Mouse (Mus musculus) adrenal gland, adult 8-10 months (tissue): ENCODE measurements around the gene Tbc1d4. TPM values are rescaled to one million over a fixed set of nuclear protein-coding genes. Genes with fewer than 3 reads are reported as not detected.

Experiments used
- total RNA-seq, 4 experiments: library from RNA; stranded (reverse); gene quantifications; 2 replicates each; pipeline ENCODE4 v1.2.4; 2022

Gene Tbc1d4
- total RNA-seq, 4 experiments from 2014 or later: 48.0 to 83.2 (median 63.8) TPM

Other genes starting within 250 kb of the Tbc1d4 start
- 100 to 1,000 TPM in 1 of 4 experiments, 10 to 100 TPM in 3; 76.0 to 102 (median 93.9) TPM for gene Commd6, start 31.5 kb upstream of the Tbc1d4 start, total RNA-seq
- gene Uchl3, start 44.8 kb upstream of the Tbc1d4 start, total RNA-seq: 10 to 100 TPM; 28.1 to 41.6 (median 34.7) TPM
- gene Gm9922, start 120.6 kb upstream of the Tbc1d4 start, total RNA-seq: 1 to 10 TPM in 3 of 4 experiments, under 1 TPM in 1; 0.67 to 4.6 (median 2.5) TPM
- gene Lmo7, start 120.8 kb upstream of the Tbc1d4 start, total RNA-seq: 10 to 100 TPM; 17.8 to 25.9 (median 21.4) TPM